Mouse (Mus musculus): ENCODE measurements around the gene Ift46. TPM values are rescaled to one million over a fixed set of nuclear protein-coding genes. Genes with fewer than 3 reads are reported as not detected.

Ift46 gene
- 141 and 158 TPM in 2 replicates for polyA plus RNA-seq (2014; fragmentation: Nextera tagmentation; extraction: Ambion mirVana)

GRCm38 (mm10) chr9:44767101-44768028 lies at the start of gene Ift46, which contains the start of gene Arcn1:
Ift46 (plus strand) TSS chr9:44767908.
Arcn1 (minus strand) TSS chr9:44767845.
- no peaks in the 10 kb centered on the region for H3K36me3 ChIP-seq (replicated peaks; ENCODE audit: control insufficient read depth, insufficient read depth)
- peak within 1 kb of the TSS; percentile 88 for H3K4me2 ChIP-seq (replicated peaks)
- peaks cover 16% of the 10 kb centered on the region for H3K4me1 ChIP-seq (replicated peaks; ENCODE audit: control insufficient read depth, insufficient read depth, low read length)
- under 1% methylated on average over 69 of the region's 82 CpGs for WGBS
- peak within 1 kb of the TSS; percentile 96 for H3K27ac ChIP-seq
- ATAC-seq (ENCODE audit: low FRiP score) (peak; percentile 91), DNase-seq (ENCODE audit: low spot score) (peak; percentile 89)
- peak within 1 kb of the TSS; percentile 96 for H3K9ac ChIP-seq
- H3K9me3 ChIP-seq (ENCODE audit: control insufficient read depth, low read length), result no peaks in the 10 kb centered on the region
- peak within 1 kb of the TSS; percentile 100 for H3K4me3 ChIP-seq (replicated peaks; ENCODE audit: low read length)
- H3K27me3 ChIP-seq (ENCODE audit: control insufficient read depth, insufficient read depth, low read length), result no peaks in the 10 kb centered on the region

- no peaks in the 10 kb centered on the region for H3K9me3 ChIP-seq (ENCODE audit: control insufficient read depth, low read length)
- peak overlapping the region; percentile 93 for H3K4me2 ChIP-seq (replicated peaks)
- 0 out of 2 replicates have a peak overlapping the region, but pooled peaks have one; percentile 14 for H3K27ac ChIP-seq
- H3K9ac ChIP-seq, result peak overlapping the region; percentile 87; the same call in 1 of the 2 replicates
- H3K4me1 ChIP-seq (replicated peaks; ENCODE audit: control insufficient read depth, insufficient read depth, low read length), result peaks cover 46% of the 10 kb centered on the region
- ATAC-seq (ENCODE audit: low FRiP score) (no peak), DNase-seq (ENCODE audit: low spot score) (no peak)
- no peaks in the 10 kb centered on the region for H3K27me3 ChIP-seq (ENCODE audit: control insufficient read depth, insufficient read depth, low read length)
- H3K36me3 ChIP-seq (replicated peaks; ENCODE audit: control insufficient read depth, insufficient read depth), result peaks cover 36% of the 10 kb centered on the region
- H3K4me3 ChIP-seq (replicated peaks; ENCODE audit: low read length), result 0 out of 2 replicates have a peak overlapping the region, but pooled peaks have one; percentile 73
- WGBS, result 84% methylated on average over 12 of the region's 12 CpGs
Observed at GRCm38 (mm10) chr9:44718937-44719631, 48.6 kb upstream of the Ift46 start.

- H3K4me3 ChIP-seq (replicated peaks; ENCODE audit: low read length), result peak overlapping the region; percentile 73
- H3K27ac ChIP-seq, result 0 out of 2 replicates have a peak overlapping the region, but pooled peaks have one; percentile 32
- no peak for DNase-seq (ENCODE audit: low spot score)
- no peak; the same call in 1 of the 2 replicates for ATAC-seq (ENCODE audit: low FRiP score)
- H3K4me1 ChIP-seq (replicated peaks; ENCODE audit: control insufficient read depth, insufficient read depth, low read length), result peaks cover 53% of the 10 kb centered on the region
- H3K36me3 ChIP-seq (replicated peaks; ENCODE audit: control insufficient read depth, insufficient read depth), result peaks cover 29% of the 10 kb centered on the region
- no peaks in the 10 kb centered on the region for H3K9me3 ChIP-seq (ENCODE audit: control insufficient read depth, low read length)
- WGBS, result 61% methylated on average over 8 of the region's 8 CpGs
- peak overlapping the region; percentile 93 for H3K4me2 ChIP-seq (replicated peaks)
- H3K27me3 ChIP-seq (ENCODE audit: control insufficient read depth, insufficient read depth, low read length), result no peaks in the 10 kb centered on the region
- peak overlapping the region; percentile 87 for H3K9ac ChIP-seq
Observed at GRCm38 (mm10) chr9:44719632-44720357, 47.9 kb upstream of the Ift46 start.

GRCm38 (mm10) chr9:44720358-44721153 lies 47.2 kb upstream of the Ift46 start:
- H3K36me3 ChIP-seq (replicated peaks; ENCODE audit: control insufficient read depth, insufficient read depth), result peaks cover 22% of the 10 kb centered on the region
- peak overlapping the region; percentile 73 for H3K4me3 ChIP-seq (replicated peaks; ENCODE audit: low read length)
- peak overlapping the region; percentile 80 for H3K27ac ChIP-seq
- H3K4me2 ChIP-seq (replicated peaks), result peak overlapping the region; percentile 93
- H3K4me1 ChIP-seq (replicated peaks; ENCODE audit: control insufficient read depth, insufficient read depth, low read length), result peaks cover 53% of the 10 kb centered on the region
- no peak for DNase-seq (ENCODE audit: low spot score)
- no peaks in the 10 kb centered on the region for H3K9me3 ChIP-seq (ENCODE audit: control insufficient read depth, low read length)
- WGBS, result 11% methylated on average over 9 of the region's 9 CpGs
- peak overlapping the region; percentile 87 for H3K9ac ChIP-seq
- peak; percentile 28; the same call in 1 of the 2 replicates for ATAC-seq (ENCODE audit: low FRiP score)
- no peaks in the 10 kb centered on the region for H3K27me3 ChIP-seq (ENCODE audit: control insufficient read depth, insufficient read depth, low read length)

- Histone ChIP-seq H3K4me1 (replicated peaks; ENCODE audit: control insufficient read depth, insufficient read depth, low read length) (peaks cover 53% of the 10 kb centered on the region), H3K4me3 (replicated peaks; ENCODE audit: low read length) (peak overlapping the region; percentile 73), H3K36me3 (replicated peaks; ENCODE audit: control insufficient read depth, insufficient read depth) (peaks cover 14% of the 10 kb centered on the region), H3K9me3 (ENCODE audit: control insufficient read depth, low read length) (no peaks in the 10 kb centered on the region), H3K9ac (peak overlapping the region; percentile 87), H3K27ac (peak overlapping the region; percentile 80), H3K27me3 (ENCODE audit: control insufficient read depth, insufficient read depth, low read length) (no peaks in the 10 kb centered on the region), H3K4me2 (replicated peaks) (peak overlapping the region; percentile 93)
- DNase-seq (ENCODE audit: low spot score), result peak; percentile 74
- WGBS, result under 1% methylated on average over 40 of the region's 40 CpGs
- peak; percentile 78 for ATAC-seq (ENCODE audit: low FRiP score)
Observed at GRCm38 (mm10) chr9:44721154-44721876, 46.4 kb upstream of the Ift46 start.

- Histone ChIP-seq H3K9ac (no peak overlapping the region), H3K4me1 (replicated peaks; ENCODE audit: control insufficient read depth, insufficient read depth, low read length) (peaks cover 58% of the 10 kb centered on the region), H3K36me3 (replicated peaks; ENCODE audit: control insufficient read depth, insufficient read depth) (peaks cover 12% of the 10 kb centered on the region; the same call in 1 of the 2 replicates), H3K9me3 (ENCODE audit: control insufficient read depth, low read length) (no peaks in the 10 kb centered on the region), H3K27me3 (ENCODE audit: control insufficient read depth, insufficient read depth, low read length) (no peaks in the 10 kb centered on the region), H3K4me2 (replicated peaks) (peak overlapping the region; percentile 93), H3K4me3 (replicated peaks; ENCODE audit: low read length) (peak overlapping the region; percentile 73; the same call in 1 of the 2 replicates), H3K27ac (peak overlapping the region; percentile 38; the same call in 1 of the 2 replicates)
- no peak for DNase-seq (ENCODE audit: low spot score)
- 89% methylated on average over 3 of the region's 3 CpGs for WGBS
- no peak for ATAC-seq (ENCODE audit: low FRiP score)
Observed at GRCm38 (mm10) chr9:44721877-44722186, 45.9 kb upstream of the Ift46 start.

- ATAC-seq (ENCODE audit: low FRiP score) (no peak), DNase-seq (ENCODE audit: low spot score) (no peak)
- 0 out of 2 replicates have a peak overlapping the region, but pooled peaks have one; percentile 10 for H3K9ac ChIP-seq
- peak overlapping the region; percentile 70; the same call in 1 of the 2 replicates for H3K27ac ChIP-seq
- 0 out of 2 replicates have a peak, but pooled peaks cover 7% of the 10 kb centered on the region for H3K36me3 ChIP-seq (replicated peaks; ENCODE audit: control insufficient read depth, insufficient read depth)
- H3K4me2 ChIP-seq (replicated peaks), result no peak overlapping the region
- H3K4me1 ChIP-seq (replicated peaks; ENCODE audit: control insufficient read depth, insufficient read depth, low read length), result peaks cover 65% of the 10 kb centered on the region
- H3K9me3 ChIP-seq (ENCODE audit: control insufficient read depth, low read length), result no peaks in the 10 kb centered on the region
- H3K27me3 ChIP-seq (ENCODE audit: control insufficient read depth, insufficient read depth, low read length), result no peaks in the 10 kb centered on the region
- WGBS, result 33% methylated on average over 7 of the region's 7 CpGs
- H3K4me3 ChIP-seq (replicated peaks; ENCODE audit: low read length), result no peak overlapping the region
Observed at GRCm38 (mm10) chr9:44722575-44722974, 45.1 kb upstream of the Ift46 start.

Measured in hindbrain, embryonic 14.5 days (tissue).